Mouse (Mus musculus) stomach, postnatal 0 days (tissue): ENCODE data around the gene B3gnt8. TPM values are rescaled to one million over a fixed set of nuclear protein-coding genes. Genes with fewer than 3 reads are reported as not detected.

ENCODE experiments used
- ATAC-seq: fragments of 200-750 bp; cut with Nextera tagmentation; 2 replicates; pipeline ENCODE4 v1.8.0; 2017; ENCODE audit not compliant: low FRiP score, low TSS enrichment
- DNase-seq: peaks from one replicate; pipeline ENCODE4 v3.0.0-alpha.2; 2016; ENCODE audit warnings: low spot score
- H3K27ac ChIP-seq: fragments of 300-500 bp; sonication (generic); replicated peaks from 2 replicates; pipeline ENCODE4 v1.5.1; 2014; ENCODE audit warnings: mild to moderate bottlenecking, control low read depth
- H3K27me3 ChIP-seq: fragments of 300-500 bp; sonication (generic); 2 replicates; pipeline ENCODE4 v1.6.1; 2014; ENCODE audit warnings: low read length; ENCODE audit not compliant: control insufficient read depth, insufficient read depth
- H3K36me3 ChIP-seq: fragments of 300-500 bp; sonication (generic); 2 replicates; pipeline ENCODE4 v1.6.1; 2014; ENCODE audit warnings: low read length, mixed read lengths; ENCODE audit not compliant: control insufficient read depth, insufficient read depth
- H3K4me1 ChIP-seq: fragments of 300-500 bp; sonication (generic); replicated peaks from 2 replicates; pipeline ENCODE4 v1.6.1; 2014; ENCODE audit warnings: antibody characterized with exemption; ENCODE audit not compliant: control insufficient read depth, insufficient read depth
- H3K4me2 ChIP-seq: fragments of 300-500 bp; sonication (generic); replicated peaks from 2 replicates; pipeline ENCODE4 v1.6.1; 2014; ENCODE audit warnings: low read depth, mild to moderate bottlenecking, control low read depth, moderate library complexity
- H3K4me3 ChIP-seq: fragments of 300-500 bp; sonication (generic); 2 replicates; pipeline ENCODE4 v1.5.1; 2014; ENCODE audit warnings: low read depth, low read length, control low read depth
- H3K9ac ChIP-seq: fragments of 300-500 bp; sonication (generic); 2 replicates; pipeline ENCODE4 v1.6.1; 2014; ENCODE audit warnings: mild to moderate bottlenecking, low read length, control low read depth, mixed read lengths
- H3K9me3 ChIP-seq: fragments of 300-500 bp; sonication (generic); 2 replicates; pipeline ENCODE4 v1.6.1; 2016; ENCODE audit warnings: low read length; ENCODE audit not compliant: control insufficient read depth
- CTCF ChIP-seq: IDR thresholded peaks from 2 replicates; pipeline ENCODE4 v1.5.1; 2016; ENCODE audit warnings: antibody characterized with exemption, low read depth, mild to moderate bottlenecking, moderate library complexity
- EP300 ChIP-seq: optimal IDR thresholded peaks from 2 replicates; pipeline ENCODE3; 2016; ENCODE audit warnings: antibody characterized with exemption
- WGBS: fragments of 180-500 bp; shearing (Covaris S2); extraction: QIAGEN DNeasy Blood & Tissue Kit; methylation state at CpG from one replicate; pipeline ENCODE4 v1.1.7; 2014; 5-methylcytosine and 5-hydroxymethylcytosine counted together
- polyA plus RNA-seq: library from polyadenylated mRNA; unstranded; fragments of >200 nt; fragmentation: Nextera tagmentation; extraction: Ambion mirVana; gene quantifications from 2 replicates; pipeline ENCODE4 v1.2.1, GENCODE M21; 2015

The B3gnt8 gene
- polyA plus RNA-seq, 1 experiment from 2014 or later: 6.5 TPM

- no peak for DNase-seq
- no peaks in the 10 kb centered on the region for H3K9me3 ChIP-seq
- H3K27me3 ChIP-seq: no peaks in the 10 kb centered on the region
- 0 out of 2 replicates have a peak, but pooled peaks cover 5% of the 10 kb centered on the region for H3K36me3 ChIP-seq
- TF ChIP-seq CTCF: no peak
- TF ChIP-seq EP300: no peak
- WGBS: 58% methylated on average over 2 of the region's 2 CpGs
- no peak overlapping the region for H3K27ac ChIP-seq
- H3K4me2 ChIP-seq: no peak overlapping the region
- 0 out of 2 replicates have a peak, but pooled peaks cover 3% of the 10 kb centered on the region for H3K4me1 ChIP-seq
- no peak for ATAC-seq
- H3K4me3 ChIP-seq: no peak overlapping the region
- no peak overlapping the region for H3K9ac ChIP-seq
Measured at GRCm38 (mm10) chr7:25671686-25672085, 45.2 kb downstream of the B3gnt8 start.

GRCm38 (mm10) chr7:25672442-25672841, 46.0 kb downstream of the B3gnt8 start:
- TF ChIP-seq CTCF (peak; percentile 35), EP300 (no peak)
- H3K9me3 ChIP-seq: no peaks in the 10 kb centered on the region
- 52% methylated on average over 4 of the region's 4 CpGs for WGBS
- no peak overlapping the region for H3K9ac ChIP-seq
- DNase-seq (no peak), ATAC-seq (no peak)
- no peak overlapping the region for H3K27ac ChIP-seq
- H3K4me1 ChIP-seq: 0 out of 2 replicates have a peak, but pooled peaks cover 3% of the 10 kb centered on the region
- H3K36me3 ChIP-seq: 0 out of 2 replicates have a peak, but pooled peaks cover 5% of the 10 kb centered on the region
- H3K27me3 ChIP-seq: no peaks in the 10 kb centered on the region
- H3K4me3 ChIP-seq: no peak overlapping the region
- no peak overlapping the region for H3K4me2 ChIP-seq

GRCm38 (mm10) chr7:25674297-25674696, 47.8 kb downstream of the B3gnt8 start:
- Histone ChIP-seq H3K36me3 (no peaks in the 10 kb centered on the region), H3K4me1 (0 out of 2 replicates have a peak, but pooled peaks cover 3% of the 10 kb centered on the region), H3K4me2 (peak overlapping the region; percentile 51; the same call in 1 of the 2 replicates), H3K4me3 (peak overlapping the region; percentile 28; the same call in 1 of the 2 replicates), H3K27ac (no peak overlapping the region), H3K9me3 (no peaks in the 10 kb centered on the region), H3K9ac (no peak overlapping the region), H3K27me3 (no peaks in the 10 kb centered on the region)
- 25% methylated on average over 9 of the region's 9 CpGs for WGBS
- DNase-seq (no peak), ATAC-seq (no peak)
- no peak for TF ChIP-seq EP300
- TF ChIP-seq CTCF: no peak

GRCm38 (mm10) chr7:25674719-25675300, 48.4 kb downstream of the B3gnt8 start, which contains the start of gene Tmem91:
TSS of gene Tmem91 (minus strand) at chr7:25675166.
- no peak for ATAC-seq
- H3K36me3 ChIP-seq: no peaks in the 10 kb centered on the region
- no peak for DNase-seq
- TF ChIP-seq CTCF: no peak
- TF ChIP-seq EP300: no peak
- WGBS: 3% methylated on average over 26 of the region's 29 CpGs
- H3K9ac ChIP-seq: peak within 1 kb of the TSS; percentile 45; the same call in 1 of the 2 replicates
- H3K4me1 ChIP-seq: peaks cover 3% of the 10 kb centered on the region; the same call in 1 of the 2 replicates
- H3K9me3 ChIP-seq: no peaks in the 10 kb centered on the region
- peak within 1 kb of the TSS; percentile 51 for H3K4me2 ChIP-seq
- peak within 1 kb of the TSS; percentile 28 for H3K4me3 ChIP-seq
- no peaks in the 10 kb centered on the region for H3K27me3 ChIP-seq
- no peak within 1 kb of the TSS for H3K27ac ChIP-seq

- no peak overlapping the region for H3K9ac ChIP-seq
- no peak overlapping the region for H3K4me2 ChIP-seq
- peaks cover 3% of the 10 kb centered on the region; the same call in 1 of the 2 replicates for H3K4me1 ChIP-seq
- ATAC-seq (no peak), DNase-seq (no peak)
- no peak overlapping the region for H3K4me3 ChIP-seq
- H3K27ac ChIP-seq: no peak overlapping the region
- no peak for TF ChIP-seq CTCF
- TF ChIP-seq EP300: no peak
- H3K36me3 ChIP-seq: no peaks in the 10 kb centered on the region
- no peaks in the 10 kb centered on the region for H3K27me3 ChIP-seq
- 54% methylated on average over 6 of the region's 6 CpGs for WGBS
- no peaks in the 10 kb centered on the region for H3K9me3 ChIP-seq
Measured at GRCm38 (mm10) chr7:25675405-25675804, 49.0 kb downstream of the B3gnt8 start.

- no peak overlapping the region for H3K9ac ChIP-seq
- TF ChIP-seq CTCF (no peak), EP300 (no peak)
- no peak overlapping the region for H3K4me2 ChIP-seq
- ATAC-seq: no peak
- H3K27ac ChIP-seq: no peak overlapping the region
- peak; percentile 69 for DNase-seq
- 23% methylated on average over 15 of the region's 15 CpGs for WGBS
- peaks cover 5% of the 10 kb centered on the region; the same call in 1 of the 2 replicates for H3K4me1 ChIP-seq
- H3K36me3 ChIP-seq: no peaks in the 10 kb centered on the region
- H3K27me3 ChIP-seq: no peaks in the 10 kb centered on the region
- H3K9me3 ChIP-seq: no peaks in the 10 kb centered on the region
- no peak overlapping the region for H3K4me3 ChIP-seq
Measured at GRCm38 (mm10) chr7:25676085-25676781, 49.8 kb downstream of the B3gnt8 start.
